Mouse (Mus musculus): ENCODE results near the gene Rdh8.

GRCm38 (mm10) chr9:20794108-20794806, 24.0 kb upstream of the Rdh8 start:
- TF ChIP-seq CTCF (IDR thresholded peaks at IDR 0.05; ENCODE audit: insufficient read depth, low read depth, low read length) = no peak
- TF ChIP-seq POLR2A (IDR thresholded peaks at IDR 0.05; ENCODE audit: insufficient read depth, low read depth, low read length) = no peak
